ENCODE assay signal across 18 mouse cellular contexts in genomic region chr9:6651572-6652236, GRCm38 (mm10).
"Had no signal": no experiment of that assay in that cellular context is flagged by ENCODE, and none has a peak within 500 bp of the region (broad histone marks: within the 10 kb centered on the region; RNA-seq: fewer than 3 reads in every experiment).

No protein-coding gene starts in this region.

- H3K27ac ChIP-seq: intestine, embryonic 15.5 days; kidney, embryonic 15.5 days; limb, embryonic 12.5 days; limb, embryonic 15.5 days; liver, embryonic 14.5 days; macrophage; neural tube, embryonic 12.5 days had no signal

- DNase-seq: kidney, adult 11 months; kidney, adult 8-10 months; kidney, postnatal 10 days; kidney, postnatal 36 days; left cerebral cortex, postnatal 4 days; liver, postnatal 0 days; lung, embryonic 14.5 days; thymus, adult 18-20 months; thymus, postnatal 36 days had no signal

- H3K4me2 ChIP-seq: intestine, embryonic 15.5 days; kidney, embryonic 15.5 days; limb, embryonic 12.5 days; limb, embryonic 15.5 days; liver, embryonic 11.5 days; lung, embryonic 14.5 days; neural tube, embryonic 12.5 days had no signal

- H3K4me1 ChIP-seq: intestine, embryonic 15.5 days; kidney, embryonic 15.5 days; limb, embryonic 12.5 days; limb, embryonic 15.5 days; neural tube, embryonic 12.5 days had no signal

- H3K9me3 ChIP-seq: intestine, embryonic 15.5 days; kidney, embryonic 15.5 days; limb, embryonic 12.5 days; limb, embryonic 15.5 days; neural tube, embryonic 12.5 days had no signal

- ATAC-seq: intestine, embryonic 15.5 days; liver, postnatal 0 days; lung, postnatal 0 days had no signal

- H3K36me3 ChIP-seq: intestine, embryonic 15.5 days; kidney, embryonic 15.5 days; limb, embryonic 12.5 days; limb, embryonic 15.5 days; neural tube, embryonic 12.5 days had no signal

- H3K9ac ChIP-seq: intestine, embryonic 15.5 days; kidney, embryonic 15.5 days; limb, embryonic 12.5 days; limb, embryonic 15.5 days; liver, embryonic 14.5 days; liver, postnatal 0 days; lung, embryonic 14.5 days; neural tube, embryonic 12.5 days had no signal

- H3K27me3 ChIP-seq: intestine, embryonic 15.5 days; kidney, embryonic 15.5 days; limb, embryonic 12.5 days; limb, embryonic 15.5 days; neural tube, embryonic 12.5 days had no signal

- H3K4me3 ChIP-seq: intestine, embryonic 15.5 days; kidney, embryonic 15.5 days; limb, embryonic 12.5 days; limb, embryonic 15.5 days; neural tube, embryonic 12.5 days had no signal
